Mouse (Mus musculus): ENCODE results near the gene Grin2b.
A peak's percentile ranks its signal among the peaks of the same experiment; 100 is the strongest.
"Not testable (repeated sequence)": the region's sequence is repeated elsewhere in the genome, so short reads cannot be mapped to it uniquely, and the experiment has no call there.

Grin2b gene

GRCm38 (mm10) chr6:135805436-135805835 lies 367.9 kb downstream of the Grin2b start:
- no peak for ATAC-seq (ENCODE audit: low TSS enrichment)

DNA sequence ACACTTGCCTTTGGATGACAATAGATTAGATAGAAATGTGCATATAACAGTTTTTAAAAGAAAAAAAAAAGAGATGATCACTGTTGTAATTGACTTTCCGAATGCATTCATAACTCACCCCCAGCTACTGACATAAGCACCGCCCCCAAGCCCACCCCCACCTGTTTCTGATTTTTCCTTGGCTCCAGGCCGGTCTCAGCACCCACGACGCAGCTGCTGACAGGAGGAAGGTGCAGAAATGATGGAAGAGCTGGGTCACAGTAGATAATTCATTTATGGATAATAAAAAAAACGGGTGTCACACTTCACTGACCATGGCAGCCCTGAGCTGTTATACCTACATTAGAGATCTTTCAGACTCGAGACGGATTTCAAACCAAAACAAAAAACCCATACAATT lies 373.4 kb downstream of the Grin2b start:
- 0 out of 2 replicates have a peak, but pooled peaks have one; percentile 11 for ATAC-seq (ENCODE audit: low TSS enrichment)

GRCm38 (mm10) chr6:135798202-135798992 lies 374.9 kb downstream of the Grin2b start:
- ATAC-seq (ENCODE audit: low TSS enrichment), result peak; percentile 39

DNA sequence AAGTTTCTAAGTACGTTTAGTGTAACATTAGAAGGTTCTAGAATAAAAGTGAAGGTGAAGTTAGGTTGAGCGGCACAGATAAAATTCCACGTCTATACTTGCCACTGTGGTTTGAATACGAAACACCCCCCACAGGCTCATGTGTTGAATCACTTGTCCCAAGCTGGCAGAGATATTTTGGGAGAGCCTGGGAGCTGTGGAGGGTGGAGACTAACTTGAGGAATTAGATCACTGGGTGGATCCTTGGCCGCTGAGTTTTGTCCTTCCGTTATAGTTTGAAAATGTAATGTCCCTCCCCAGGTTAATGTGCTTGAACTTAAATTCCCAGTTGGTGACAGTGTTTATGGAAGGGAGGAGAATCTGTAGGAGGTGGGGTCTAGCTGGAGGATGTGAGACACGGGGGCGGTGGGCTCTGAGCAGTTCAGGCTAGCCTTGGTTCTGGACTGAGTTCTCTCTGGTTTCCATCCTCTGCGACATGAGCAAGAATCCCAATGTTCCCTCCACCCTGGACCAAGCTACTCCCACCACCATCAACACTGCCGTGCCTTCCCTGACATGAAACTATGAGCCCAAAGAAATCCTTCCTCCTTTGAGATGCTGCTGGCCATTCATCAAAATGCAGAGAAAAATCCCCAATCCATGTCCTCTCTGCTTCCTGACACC lies 375.8 kb downstream of the Grin2b start:
- ATAC-seq (ENCODE audit: low TSS enrichment), result peak; percentile 78

- no peak for ATAC-seq (ENCODE audit: low TSS enrichment)
Observed at GRCm38 (mm10) chr6:135796911-135797310, 376.4 kb downstream of the Grin2b start.

DNA sequence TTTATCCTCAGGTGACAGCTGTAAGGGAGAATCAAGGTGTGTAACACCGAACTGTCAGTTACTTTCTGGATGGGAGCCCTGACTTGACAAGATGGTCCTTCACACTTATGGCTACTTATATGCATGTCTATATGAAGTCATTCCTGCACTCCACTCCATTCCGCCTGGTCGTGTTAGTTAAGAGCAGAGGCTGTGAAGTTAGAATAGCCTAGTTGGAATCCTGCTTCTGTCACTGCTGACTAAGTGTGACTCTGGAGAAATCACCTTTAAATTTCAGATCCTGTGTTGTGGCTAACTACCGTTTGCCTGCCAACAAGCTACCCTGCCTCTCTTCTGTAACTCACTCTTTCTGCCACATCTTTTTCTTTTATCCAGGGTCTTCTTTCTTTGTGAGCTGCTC lies 381.9 kb downstream of the Grin2b start:
- ATAC-seq (ENCODE audit: low TSS enrichment), result peak; percentile 54; the same call in 1 of the 2 replicates

DNA sequence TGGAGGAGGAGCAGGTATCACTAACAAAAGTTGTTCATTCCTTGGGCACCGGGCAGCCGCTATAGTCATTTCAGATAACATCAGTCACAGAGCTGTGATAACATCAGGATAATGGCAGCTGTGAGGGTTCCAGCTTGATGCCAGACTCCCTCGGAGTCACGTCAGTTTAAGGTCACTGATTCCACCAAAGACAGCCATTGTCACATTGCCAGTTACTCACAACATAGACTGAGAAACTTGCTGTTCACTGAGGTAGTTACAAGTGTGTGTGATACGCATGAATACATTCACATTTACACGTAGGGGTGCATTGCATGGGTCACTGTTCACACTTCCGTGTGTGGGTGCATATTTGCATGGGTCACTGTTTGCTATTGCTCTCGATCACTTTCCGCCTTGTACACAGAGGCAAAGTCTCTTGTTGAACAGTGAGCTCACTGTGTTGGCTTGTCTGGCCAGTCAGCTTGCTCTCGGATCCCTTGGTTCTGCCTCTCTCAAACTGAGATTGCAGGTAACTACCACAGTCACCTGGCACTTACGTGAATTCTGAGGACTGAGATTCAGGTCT lies 383.6 kb downstream of the Grin2b start:
- ATAC-seq (ENCODE audit: low TSS enrichment), result no peak

- ATAC-seq (ENCODE audit: low TSS enrichment), result no peak
Observed at GRCm38 (mm10) chr6:135774670-135775069, 398.6 kb downstream of the Grin2b start.

DNA sequence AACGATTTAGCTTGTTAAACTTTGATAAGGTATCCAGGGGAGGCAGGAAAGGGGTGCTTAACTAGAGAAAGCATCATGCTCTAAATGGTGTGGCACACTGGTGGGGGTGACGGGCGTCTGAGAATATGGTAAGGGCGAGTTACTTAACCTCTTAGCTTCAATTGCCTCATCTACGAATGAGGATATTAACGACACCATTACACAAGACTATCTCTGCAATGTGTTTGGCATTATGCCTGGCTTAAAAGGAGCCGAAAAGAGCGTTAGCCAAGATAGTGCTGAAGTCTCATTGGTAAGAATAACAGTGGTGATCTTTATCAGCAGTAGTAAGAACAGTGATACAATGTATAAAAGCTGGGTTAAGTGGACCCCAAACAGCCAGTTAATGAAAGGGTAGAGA lies 405.7 kb downstream of the Grin2b start:
- no peak for ATAC-seq (ENCODE audit: low TSS enrichment)

DNA sequence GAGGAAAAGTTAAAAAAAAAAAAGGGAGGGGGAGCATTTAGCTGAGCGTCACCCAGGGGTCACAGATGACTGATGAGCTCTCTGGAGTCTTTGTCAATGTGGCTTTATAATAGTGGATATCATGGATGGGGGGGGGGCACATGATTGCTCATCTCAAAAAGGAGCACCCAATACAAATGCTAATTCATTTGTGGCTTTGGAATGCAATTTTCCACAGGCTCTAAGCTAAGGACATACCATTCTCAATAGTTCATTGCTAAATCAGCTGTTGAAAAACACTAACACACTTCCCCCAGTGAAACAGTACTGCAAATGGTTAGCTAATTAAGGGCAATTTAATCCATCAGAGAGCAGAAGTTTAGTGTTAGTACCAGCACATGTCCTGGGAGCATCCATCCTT lies 414.6 kb downstream of the Grin2b start:
- ATAC-seq (ENCODE audit: low TSS enrichment), result no peak

GRCm38 (mm10) chr6:135756075-135756474 lies 417.2 kb downstream of the Grin2b start:
- ATAC-seq (ENCODE audit: low TSS enrichment), result no peak

- no peak for ATAC-seq (ENCODE audit: low TSS enrichment)
Observed at GRCm38 (mm10) chr6:135748412-135749076, 424.8 kb downstream of the Grin2b start.

DNA sequence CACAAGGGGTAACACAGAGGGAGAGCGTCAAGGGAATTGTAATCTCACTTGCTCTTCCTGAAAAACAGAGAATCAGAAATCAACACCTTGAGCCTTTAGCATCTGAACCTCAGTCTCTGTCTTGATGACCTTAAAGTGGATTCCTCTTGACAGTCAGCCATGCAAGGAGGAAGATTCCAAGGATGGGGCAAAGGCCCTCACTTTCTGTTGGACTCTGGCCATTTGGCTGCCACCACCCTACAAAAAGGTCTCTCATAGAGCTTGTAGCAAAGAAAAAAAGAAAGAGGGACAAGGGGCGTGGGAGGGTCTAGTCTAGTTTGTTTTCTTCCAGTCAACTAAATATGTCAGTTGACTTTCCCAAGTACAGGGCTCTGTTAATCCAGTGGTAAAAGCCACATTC lies 427.7 kb downstream of the Grin2b start:
- no peak for ATAC-seq (ENCODE audit: low TSS enrichment)

DNA sequence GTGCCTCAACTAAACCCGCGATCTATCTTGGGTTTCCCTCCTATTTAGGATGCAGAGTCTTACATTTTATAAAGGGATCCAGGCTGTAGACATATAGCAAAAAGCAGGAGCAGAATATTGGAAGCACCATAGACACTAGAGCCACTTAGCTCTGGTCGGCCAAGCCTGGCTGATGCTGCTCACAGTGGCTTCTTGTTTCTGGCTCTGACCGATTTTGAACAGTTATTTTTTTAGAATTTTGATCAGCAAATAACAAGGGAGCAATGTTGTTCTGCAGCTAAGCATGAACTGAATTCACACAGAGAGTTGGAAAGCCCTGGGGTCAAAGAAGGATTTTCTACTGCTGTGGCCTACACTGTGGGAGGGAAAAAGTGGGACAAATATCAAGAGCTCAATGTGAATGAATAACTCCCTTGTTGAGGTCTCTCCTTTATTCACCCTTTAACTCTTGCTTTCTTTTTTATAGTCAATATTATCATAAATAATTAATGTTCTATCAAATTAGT lies 439.0 kb downstream of the Grin2b start:
- ATAC-seq (ENCODE audit: low TSS enrichment), result peak; percentile 31

- no peak for ATAC-seq (ENCODE audit: low TSS enrichment)
Observed at GRCm38 (mm10) chr6:135727106-135727505, 446.2 kb downstream of the Grin2b start.

- no peak for ATAC-seq (ENCODE audit: low TSS enrichment)
Observed at GRCm38 (mm10) chr6:135721706-135722105, 451.6 kb downstream of the Grin2b start.

GRCm38 (mm10) chr6:135714906-135715305 lies 458.4 kb downstream of the Grin2b start:
- no peak for ATAC-seq (ENCODE audit: low TSS enrichment)

- ATAC-seq (ENCODE audit: low TSS enrichment), result no peak
Observed at GRCm38 (mm10) chr6:135714236-135714635, 459.1 kb downstream of the Grin2b start.

DNA sequence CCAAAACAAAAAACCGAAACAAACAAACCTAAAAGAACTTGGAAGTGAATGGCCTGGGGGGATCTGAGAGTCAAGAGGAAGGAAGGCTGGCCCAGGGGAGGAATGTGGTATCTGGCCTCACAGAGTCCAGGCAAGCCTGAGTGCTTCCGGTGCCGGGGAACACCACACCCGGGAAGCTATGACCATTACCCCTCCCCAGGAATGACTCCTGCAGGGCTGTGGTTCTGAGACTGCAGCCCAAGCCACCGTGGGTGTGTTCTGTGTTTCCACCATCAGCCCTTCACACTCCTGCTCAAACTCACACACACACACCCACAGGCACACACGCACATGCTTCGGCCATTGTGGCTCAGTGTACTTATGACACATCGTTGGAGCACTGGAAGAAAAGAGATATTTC lies 459.6 kb downstream of the Grin2b start:
- no peak for ATAC-seq (ENCODE audit: low TSS enrichment)

- not testable (repeated sequence) for ATAC-seq (ENCODE audit: low TSS enrichment)
Observed at GRCm38 (mm10) chr6:135706850-135707522, 466.3 kb downstream of the Grin2b start.

DNA sequence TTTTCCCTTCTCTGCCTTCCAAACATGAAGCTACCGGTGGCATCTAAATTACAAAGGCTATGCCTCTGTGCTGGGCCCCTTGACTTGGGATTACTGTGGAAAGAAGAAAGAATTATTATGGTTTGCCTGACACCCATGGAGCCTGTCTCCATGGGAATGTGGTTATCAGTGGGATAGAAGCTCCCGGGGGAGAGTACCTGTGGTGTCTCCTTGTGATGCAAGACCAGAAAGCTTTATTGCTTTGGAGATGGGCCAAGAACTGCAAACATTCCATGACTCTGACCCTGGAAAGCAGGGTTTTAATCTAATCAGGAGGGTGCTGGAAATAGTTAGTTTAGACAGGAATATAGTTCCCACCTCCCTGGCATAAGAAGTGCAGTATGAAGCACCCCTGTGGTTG lies 469.7 kb downstream of the Grin2b start:
- no peak for ATAC-seq (ENCODE audit: low TSS enrichment)

DNA sequence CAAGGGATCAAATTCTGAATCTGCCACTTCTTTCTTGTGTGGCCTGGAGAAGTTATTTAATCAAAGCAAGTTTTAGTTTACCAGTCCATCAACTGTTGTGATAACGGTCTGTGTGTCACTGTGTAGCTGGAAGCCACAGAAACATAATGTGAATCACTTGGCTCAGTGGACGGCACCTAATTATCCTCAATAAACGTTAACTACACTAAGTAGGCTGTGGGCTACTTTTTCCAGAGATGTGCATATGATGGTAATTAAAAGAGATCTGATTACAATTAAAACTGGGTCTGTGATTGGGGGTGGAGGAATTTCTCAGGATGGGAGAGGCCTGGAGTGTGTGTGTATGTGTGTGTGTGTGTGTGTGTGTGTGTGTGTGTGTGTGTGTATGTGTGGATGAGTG lies 471.9 kb downstream of the Grin2b start:
- ATAC-seq (ENCODE audit: low TSS enrichment), result no peak

Measured in frontal cortex, adult (tissue).